ENCODE assay signal across 29 mouse cellular contexts in genomic region chr11:68381318-68381717, GRCm38 (mm10). TPM values are rescaled to one million over a fixed set of nuclear protein-coding genes. Genes with fewer than 3 reads are reported as not detected.
A peak's percentile ranks its signal among the peaks of the same experiment; 100 is the strongest.
DNase-seq lines count a peak whose midpoint lies in the region; ATAC-seq lines count a peak whose summit lies in the region.
"Had no signal": no experiment of that assay in that cellular context is flagged by ENCODE, and none has a peak within 500 bp of the region (broad histone marks: within the 10 kb centered on the region; RNA-seq: fewer than 3 reads in every experiment).

No protein-coding gene starts in this region.

- H3K27ac ChIP-seq in embryonic facial prominence, embryonic 12.5 days: no peak overlapping the region
- no peak overlapping the region for H3K27ac ChIP-seq in embryonic facial prominence, embryonic 10.5 days (replicated peaks)
- no peak overlapping the region for H3K27ac ChIP-seq in kidney, embryonic 15.5 days
- H3K27ac ChIP-seq in embryonic facial prominence, embryonic 14.5 days (replicated peaks; ENCODE audit: low read depth, low read length): no peak overlapping the region
- H3K27ac ChIP-seq in neural tube, embryonic 14.5 days (ENCODE audit: low read depth, low read length): no peak overlapping the region
- H3K27ac ChIP-seq: embryonic facial prominence, embryonic 13.5 days; forebrain, embryonic 13.5 days; heart, embryonic 10.5 days; heart, embryonic 15.5 days; intestine, embryonic 15.5 days; liver, embryonic 14.5 days; macrophage had no signal

- H3K4me2 ChIP-seq in embryonic facial prominence, embryonic 12.5 days (replicated peaks): no peak overlapping the region
- H3K4me2 ChIP-seq in kidney, embryonic 15.5 days: 0 out of 2 replicates have a peak overlapping the region, but pooled peaks have one; percentile 1
- no peak overlapping the region for H3K4me2 ChIP-seq in embryonic facial prominence, embryonic 14.5 days (ENCODE audit: low read depth, low read length)
- peak overlapping the region; percentile 27 for H3K4me2 ChIP-seq in neural tube, embryonic 14.5 days (ENCODE audit: low read depth, low read length)
- H3K4me2 ChIP-seq: embryonic facial prominence, embryonic 13.5 days; forebrain, embryonic 13.5 days; heart, embryonic 15.5 days; intestine, embryonic 15.5 days had no signal

- H3K9ac ChIP-seq in embryonic facial prominence, embryonic 12.5 days: no peak overlapping the region
- H3K9ac ChIP-seq in kidney, embryonic 15.5 days: no peak overlapping the region
- no peak overlapping the region for H3K9ac ChIP-seq in embryonic facial prominence, embryonic 14.5 days (ENCODE audit: low read depth, low read length)
- H3K9ac ChIP-seq in neural tube, embryonic 14.5 days (replicated peaks; ENCODE audit: low read depth, low read length): no peak overlapping the region
- H3K9ac ChIP-seq: embryonic facial prominence, embryonic 13.5 days; forebrain, embryonic 13.5 days; heart, embryonic 15.5 days; intestine, embryonic 15.5 days; liver, embryonic 14.5 days had no signal

- H3K9me3 ChIP-seq in embryonic facial prominence, embryonic 12.5 days: no peaks in the 10 kb centered on the region
- H3K9me3 ChIP-seq in embryonic facial prominence, embryonic 10.5 days: no peaks in the 10 kb centered on the region
- no peaks in the 10 kb centered on the region for H3K9me3 ChIP-seq in kidney, embryonic 15.5 days (replicated peaks)
- no peaks in the 10 kb centered on the region for H3K9me3 ChIP-seq in embryonic facial prominence, embryonic 14.5 days (ENCODE audit: control insufficient read depth, low read length)
- no peaks in the 10 kb centered on the region for H3K9me3 ChIP-seq in neural tube, embryonic 14.5 days (ENCODE audit: control insufficient read depth, low read length)
- H3K9me3 ChIP-seq: embryonic facial prominence, embryonic 13.5 days; forebrain, embryonic 13.5 days; heart, embryonic 10.5 days; heart, embryonic 15.5 days; intestine, embryonic 15.5 days had no signal

- ATAC-seq in embryonic facial prominence, embryonic 12.5 days (ENCODE audit: insufficient number of reproducible peaks, insufficient read depth, low FRiP score, low TSS enrichment): peak; percentile 26; the same call in 1 of the 2 replicates
- ATAC-seq in kidney, embryonic 15.5 days (replicated peaks; ENCODE audit: low FRiP score): no peak
- ATAC-seq in embryonic facial prominence, embryonic 14.5 days (ENCODE audit: low read depth): peak; percentile 81
- no peak for ATAC-seq in neural tube, embryonic 14.5 days (ENCODE audit: low read depth)
- ATAC-seq: forebrain, embryonic 13.5 days; hindbrain, embryonic 16.5 days; intestine, embryonic 15.5 days had no signal

- peaks cover 43% of the 10 kb centered on the region for H3K27me3 ChIP-seq in embryonic facial prominence, embryonic 12.5 days
- peaks cover 95% of the 10 kb centered on the region for H3K27me3 ChIP-seq in embryonic facial prominence, embryonic 10.5 days (replicated peaks; ENCODE audit: low read depth, poor library complexity, severe bottlenecking)
- peaks cover 60% of the 10 kb centered on the region for H3K27me3 ChIP-seq in kidney, embryonic 15.5 days
- peaks cover 53% of the 10 kb centered on the region for H3K27me3 ChIP-seq in embryonic facial prominence, embryonic 14.5 days (replicated peaks; ENCODE audit: control insufficient read depth, insufficient read depth, low read length)
- H3K27me3 ChIP-seq in neural tube, embryonic 14.5 days (ENCODE audit: control insufficient read depth, insufficient read depth, low read length): peaks cover 6% of the 10 kb centered on the region; the same call in 1 of the 2 replicates
- H3K27me3 ChIP-seq: CH12.LX had no signal

- 57% methylated on average over 9 of the region's 9 CpGs for whole genome bisulfite sequencing in embryonic facial prominence, embryonic 12.5 days
- WGBS in embryonic facial prominence, embryonic 10.5 days: 65% methylated on average over 9 of the region's 9 CpGs
- 68% methylated on average over 9 of the region's 9 CpGs for WGBS in kidney, embryonic 15.5 days
- WGBS in embryonic facial prominence, embryonic 14.5 days: 54% methylated on average over 9 of the region's 9 CpGs
- 63% methylated on average over 9 of the region's 9 CpGs for WGBS in neural tube, embryonic 14.5 days

- no peak for DNase-seq in embryonic facial prominence, embryonic 10.5 days (ENCODE audit: low spot score)
- DNase-seq in kidney, adult 11 months: no peak
- peak; percentile 80 for DNase-seq in embryonic facial prominence, embryonic 14.5 days (ENCODE audit: low spot score)
- no peak for DNase-seq in layer of hippocampus, adult 11-12 months (ENCODE audit: low spot score)
- DNase-seq: adrenal gland, postnatal 10 days; cerebellum, adult 9-10 months; cerebellum, postnatal 36 days; gastrocnemius, postnatal 25 days; heart, adult 11 months; kidney, adult 9 months; kidney, postnatal 14 days; liver; lung, adult 2 months; lung, postnatal 10 days; right cerebral cortex, postnatal 25 days; spleen, adult 18-20 months; thymus, postnatal 14 days had no signal

- H3K4me1 ChIP-seq in embryonic facial prominence, embryonic 12.5 days: peaks cover 45% of the 10 kb centered on the region
- peaks cover 57% of the 10 kb centered on the region for H3K4me1 ChIP-seq in embryonic facial prominence, embryonic 10.5 days
- peaks cover 37% of the 10 kb centered on the region for H3K4me1 ChIP-seq in kidney, embryonic 15.5 days
- peaks cover 28% of the 10 kb centered on the region for H3K4me1 ChIP-seq in embryonic facial prominence, embryonic 14.5 days (ENCODE audit: control insufficient read depth, insufficient read depth, low read length)
- peaks cover 28% of the 10 kb centered on the region for H3K4me1 ChIP-seq in neural tube, embryonic 14.5 days (ENCODE audit: control insufficient read depth, insufficient read depth, low read length)

- no peaks in the 10 kb centered on the region for H3K36me3 ChIP-seq in embryonic facial prominence, embryonic 12.5 days
- H3K36me3 ChIP-seq in embryonic facial prominence, embryonic 10.5 days (replicated peaks): no peaks in the 10 kb centered on the region; the same call in 1 of the 2 replicates
- no peaks in the 10 kb centered on the region for H3K36me3 ChIP-seq in kidney, embryonic 15.5 days
- H3K36me3 ChIP-seq in embryonic facial prominence, embryonic 14.5 days (ENCODE audit: control insufficient read depth, insufficient read depth, low read length): no peaks in the 10 kb centered on the region
- no peaks in the 10 kb centered on the region for H3K36me3 ChIP-seq in neural tube, embryonic 14.5 days (ENCODE audit: control insufficient read depth, insufficient read depth, low read length)
- H3K36me3 ChIP-seq: embryonic facial prominence, embryonic 13.5 days; heart, embryonic 15.5 days; intestine, embryonic 15.5 days had no signal

- no peak overlapping the region for H3K4me3 ChIP-seq in embryonic facial prominence, embryonic 12.5 days
- no peak overlapping the region for H3K4me3 ChIP-seq in embryonic facial prominence, embryonic 10.5 days
- no peak overlapping the region for H3K4me3 ChIP-seq in kidney, embryonic 15.5 days (replicated peaks)
- H3K4me3 ChIP-seq in embryonic facial prominence, embryonic 14.5 days (ENCODE audit: low read depth, low read length): no peak overlapping the region
- H3K4me3 ChIP-seq in neural tube, embryonic 14.5 days (ENCODE audit: low read depth, low read length): no peak overlapping the region
- H3K4me3 ChIP-seq: embryonic facial prominence, embryonic 13.5 days; forebrain, embryonic 13.5 days; heart, embryonic 10.5 days; heart, embryonic 15.5 days; intestine, embryonic 15.5 days had no signal

RNA-seq across cellular contexts. Expression of gene Ntn1, which starts 19.3 kb away (rescaled TPM):
- 12.2 and 14.8 TPM in 2 replicates for polyA plus RNA-seq in embryonic facial prominence, embryonic 12.5 days (2016; fragmentation: Nextera tagmentation; extraction: Ambion mirVana)
- 7.4 and 8.2 TPM in 2 replicates for polyA plus RNA-seq in embryonic facial prominence, embryonic 10.5 days (2016; fragmentation: Nextera tagmentation; extraction: Ambion mirVana)
- polyA plus RNA-seq in kidney, embryonic 15.5 days (2015; fragmentation: Nextera tagmentation; extraction: Ambion mirVana): 16.5 and 16.9 TPM in 2 replicates
- 4.6 and 6.3 TPM in 2 replicates for polyA plus RNA-seq in embryonic facial prominence, embryonic 14.5 days (2014; fragmentation: Nextera tagmentation; extraction: Ambion mirVana)
- 14.9 and 15.7 TPM in 2 replicates for polyA plus RNA-seq in neural tube, embryonic 14.5 days (2014; fragmentation: Nextera tagmentation; extraction: Ambion mirVana)

RNA-seq across cellular contexts. Expression of gene Pik3r5, which starts 50.6 kb away (rescaled TPM):
- 0.50 and 0.70 TPM in 2 replicates for polyA plus RNA-seq in embryonic facial prominence, embryonic 12.5 days (2016; fragmentation: Nextera tagmentation; extraction: Ambion mirVana)
- 0.69 and 1.3 TPM in 2 replicates for polyA plus RNA-seq in embryonic facial prominence, embryonic 10.5 days (2016; fragmentation: Nextera tagmentation; extraction: Ambion mirVana)
- polyA plus RNA-seq in kidney, embryonic 15.5 days (2015; fragmentation: Nextera tagmentation; extraction: Ambion mirVana): 0.57 and 0.68 TPM in 2 replicates
- polyA plus RNA-seq in embryonic facial prominence, embryonic 14.5 days (2014; fragmentation: Nextera tagmentation; extraction: Ambion mirVana): 0.48 and 1.1 TPM in 2 replicates
- 1.2 and 2.6 TPM in 2 replicates for polyA plus RNA-seq in neural tube, embryonic 14.5 days (2014; fragmentation: Nextera tagmentation; extraction: Ambion mirVana)

Comparison
In these comparisons a context has a peak if more than half of its experiments do, and no peak if none do; other contexts are left out.
1. ATAC-seq: peak in embryonic facial prominence, embryonic 12.5 days (single experiment) and embryonic facial prominence, embryonic 14.5 days (single experiment); none in kidney, embryonic 15.5 days (single experiment) and neural tube, embryonic 14.5 days (single experiment).
2. H3K4me2 ChIP-seq: peak in kidney, embryonic 15.5 days (single experiment) and neural tube, embryonic 14.5 days (single experiment); none in embryonic facial prominence, embryonic 12.5 days (single experiment) and embryonic facial prominence, embryonic 14.5 days (single experiment).